Mouse (Mus musculus) limb, embryonic 11.5 days (tissue): ENCODE results near the gene Gm40193. TPM values are rescaled to one million over a fixed set of nuclear protein-coding genes. Genes with fewer than 3 reads are reported as not detected.

Experiments
- ATAC-seq: fragments of 200-750 bp; cut with Nextera tagmentation; 2 replicates; pipeline ENCODE4 v1.8.0; 2017; ENCODE audit warnings: low read depth; ENCODE audit not compliant: insufficient number of reproducible peaks, low FRiP score, low TSS enrichment
- DNase-seq: peaks from one replicate; pipeline ENCODE4 v3.0.0-alpha.2; 2015; ENCODE audit warnings: low spot score
- H3K27ac ChIP-seq: fragments of 300-500 bp; sonication (generic); replicated peaks from 2 replicates; pipeline ENCODE4 v1.5.1; 2014; ENCODE audit warnings: low read depth, mild to moderate bottlenecking, low read length
- H3K27me3 ChIP-seq: fragments of 300-500 bp; sonication (generic); 2 replicates; pipeline ENCODE4 v1.6.1; 2014; ENCODE audit warnings: mild to moderate bottlenecking, low read length, mixed read lengths; ENCODE audit not compliant: control insufficient read depth, insufficient read depth
- H3K36me3 ChIP-seq: fragments of 300-500 bp; sonication (generic); 2 replicates; pipeline ENCODE4 v1.6.1; 2014; ENCODE audit warnings: mild to moderate bottlenecking, low read length, moderate library complexity, mixed read lengths; ENCODE audit not compliant: control insufficient read depth, insufficient read depth
- H3K4me1 ChIP-seq: fragments of 300-500 bp; sonication (generic); 2 replicates; pipeline ENCODE4 v1.6.1; 2014; ENCODE audit warnings: low read length, mixed read lengths; ENCODE audit not compliant: control insufficient read depth, insufficient read depth
- H3K4me2 ChIP-seq: fragments of 300-500 bp; sonication (generic); 2 replicates; pipeline ENCODE4 v1.6.1; 2014; ENCODE audit warnings: low read depth, mild to moderate bottlenecking, moderate library complexity; ENCODE audit not compliant: severe bottlenecking
- H3K4me3 ChIP-seq: fragments of 300-500 bp; sonication (generic); 2 replicates; pipeline ENCODE4 v1.5.1; 2014; ENCODE audit warnings: low read depth, low read length
- H3K9ac ChIP-seq: fragments of 300-500 bp; sonication (generic); 2 replicates; pipeline ENCODE4 v1.6.1; 2014; ENCODE audit warnings: mild to moderate bottlenecking, low read length
- H3K9me3 ChIP-seq: fragments of 300-500 bp; sonication (generic); 2 replicates; pipeline ENCODE4 v1.6.1; 2016; ENCODE audit warnings: low read length; ENCODE audit not compliant: control insufficient read depth
- WGBS: fragments of 180-500 bp; shearing (Covaris S2); extraction: QIAGEN DNeasy Blood & Tissue Kit; methylation state at CpG from one replicate; pipeline ENCODE4 v1.1.7; 2014; 5-methylcytosine and 5-hydroxymethylcytosine counted together
- polyA plus RNA-seq: library from polyadenylated mRNA; unstranded; fragments of >200 nt; fragmentation: Nextera tagmentation; extraction: Ambion mirVana; gene quantifications from 2 replicates; pipeline ENCODE4 v1.2.1, GENCODE M21; 2014

The Gm40193 gene
- polyA plus RNA-seq, 1 experiment from 2014 or later: not detected

- WGBS: 91% methylated on average over 6 of the region's 6 CpGs
- no peak overlapping the region for H3K4me2 ChIP-seq
- H3K36me3 ChIP-seq: no peaks in the 10 kb centered on the region
- DNase-seq: no peak
- no peak overlapping the region for H3K9ac ChIP-seq
- no peak overlapping the region for H3K4me3 ChIP-seq
- H3K4me1 ChIP-seq: no peaks in the 10 kb centered on the region
- no peaks in the 10 kb centered on the region for H3K9me3 ChIP-seq
- H3K27ac ChIP-seq: no peak overlapping the region
- no peaks in the 10 kb centered on the region for H3K27me3 ChIP-seq
- no peak for ATAC-seq
Observed at GRCm38 (mm10) chr11:70489684-70490083, 43.1 kb downstream of the Gm40193 start.

- no peak for DNase-seq
- Histone ChIP-seq H3K4me1 (no peaks in the 10 kb centered on the region), H3K4me3 (no peak overlapping the region), H3K27ac (no peak overlapping the region), H3K9me3 (no peaks in the 10 kb centered on the region), H3K27me3 (no peaks in the 10 kb centered on the region), H3K9ac (no peak overlapping the region), H3K4me2 (no peak overlapping the region), H3K36me3 (no peaks in the 10 kb centered on the region)
- 92% methylated on average over 3 of the region's 3 CpGs for WGBS
- no peak for ATAC-seq
Observed at GRCm38 (mm10) chr11:70489138-70489537, 43.6 kb downstream of the Gm40193 start.

- DNase-seq (no peak), ATAC-seq (no peak)
- Histone ChIP-seq H3K36me3 (no peaks in the 10 kb centered on the region), H3K4me2 (no peak overlapping the region), H3K27ac (no peak overlapping the region), H3K9me3 (no peaks in the 10 kb centered on the region), H3K27me3 (no peaks in the 10 kb centered on the region), H3K9ac (no peak overlapping the region), H3K4me3 (no peak overlapping the region), H3K4me1 (no peaks in the 10 kb centered on the region)
- 47% methylated on average over 4 of the region's 4 CpGs for WGBS
Observed at GRCm38 (mm10) chr11:70487816-70488215, 44.9 kb downstream of the Gm40193 start.

GRCm38 (mm10) chr11:70485498-70485897 lies 47.2 kb downstream of the Gm40193 start:
- Histone ChIP-seq H3K4me2 (no peak overlapping the region), H3K4me3 (no peak overlapping the region), H3K9ac (no peak overlapping the region), H3K27ac (no peak overlapping the region), H3K27me3 (no peaks in the 10 kb centered on the region), H3K4me1 (no peaks in the 10 kb centered on the region), H3K9me3 (no peaks in the 10 kb centered on the region), H3K36me3 (no peaks in the 10 kb centered on the region)
- 62% methylated on average over 2 of the region's 2 CpGs for WGBS
- no peak for ATAC-seq
- DNase-seq: no peak

Other genes with a start within 250 kb of the Gm40193 start
- gene Alox12e, start 210.3 kb downstream of the Gm40193 start, polyA plus RNA-seq: not detected in 2 replicates
- 0.20 TPM in 1 of 2 replicates, not detected in the other for gene Alox15, start 180.9 kb downstream of the Gm40193 start, polyA plus RNA-seq
- gene Pelp1, start 122.9 kb downstream of the Gm40193 start, polyA plus RNA-seq: 45.2 and 50.8 TPM in 2 replicates
- gene Arrb2, start 100.3 kb downstream of the Gm40193 start, polyA plus RNA-seq: 21.9 and 30.3 TPM in 2 replicates
- 46.5 and 50.1 TPM in 2 replicates for gene Med11, start 81.0 kb downstream of the Gm40193 start, polyA plus RNA-seq
- 0.15 and 0.41 TPM in 2 replicates for gene Zmynd15, start 73.5 kb downstream of the Gm40193 start, polyA plus RNA-seq
- gene Cxcl16, start 73.0 kb downstream of the Gm40193 start, polyA plus RNA-seq: 1.0 and 1.4 TPM in 2 replicates
- 0.49 and 0.64 TPM in 2 replicates for gene Tm4sf5, start 27.7 kb downstream of the Gm40193 start, polyA plus RNA-seq
- gene Vmo1, start 18.3 kb downstream of the Gm40193 start, polyA plus RNA-seq: 0.55 TPM in 1 of 2 replicates, not detected in the other
- gene Gltpd2, start 13.7 kb downstream of the Gm40193 start, polyA plus RNA-seq: 0.39 and 0.50 TPM in 2 replicates
- 964 and 999 TPM in 2 replicates for gene Psmb6, start 7.6 kb downstream of the Gm40193 start, polyA plus RNA-seq
- gene Pld2, start 7.1 kb upstream of the Gm40193 start, polyA plus RNA-seq: 2.4 and 3.9 TPM in 2 replicates
- 21.2 and 22.7 TPM in 2 replicates for gene Mink1, start 29.9 kb upstream of the Gm40193 start, polyA plus RNA-seq
- not detected in 2 replicates for gene 4930544D05Rik, start 82.9 kb upstream of the Gm40193 start, polyA plus RNA-seq
- gene Chrne, start 86.3 kb upstream of the Gm40193 start, polyA plus RNA-seq: not detected in 2 replicates
- 1.2 and 1.3 TPM in 2 replicates for gene Gp1ba, start 106.2 kb upstream of the Gm40193 start, polyA plus RNA-seq
- 89.5 and 99.1 TPM in 2 replicates for gene Rnf167, start 114.3 kb upstream of the Gm40193 start, polyA plus RNA-seq
- gene Slc25a11, start 114.5 kb upstream of the Gm40193 start, polyA plus RNA-seq: 141 and 148 TPM in 2 replicates
- 2,040 and 2,092 TPM in 2 replicates for gene Pfn1, start 121.7 kb upstream of the Gm40193 start, polyA plus RNA-seq
- 49.4 and 53.3 TPM in 2 replicates for gene Eno3, start 124.3 kb upstream of the Gm40193 start, polyA plus RNA-seq
- gene Spag7, start 136.5 kb upstream of the Gm40193 start, polyA plus RNA-seq: 156 and 173 TPM in 2 replicates
- 8.2 and 11.8 TPM in 2 replicates for gene Camta2, start 155.2 kb upstream of the Gm40193 start, polyA plus RNA-seq
- gene Inca1, start 167.2 kb upstream of the Gm40193 start, polyA plus RNA-seq: 0.71 and 0.96 TPM in 2 replicates
- gene Kif1c, start 167.6 kb upstream of the Gm40193 start, polyA plus RNA-seq: 7.2 and 10.2 TPM in 2 replicates
- 5.8 and 6.3 TPM in 2 replicates for gene Zfp3, start 231.3 kb upstream of the Gm40193 start, polyA plus RNA-seq